Mouse (Mus musculus): ENCODE data around the gene Gm26741. TPM values are rescaled to one million over a fixed set of nuclear protein-coding genes. Genes with fewer than 3 reads are reported as not detected.
"Not testable (repeated sequence)": the region's sequence is repeated elsewhere in the genome, so short reads cannot be mapped to it uniquely, and the experiment has no call there.

The Gm26741 gene
- polyA plus RNA-seq (2012; rRNA removed) = not detected in 2 replicates

DNA sequence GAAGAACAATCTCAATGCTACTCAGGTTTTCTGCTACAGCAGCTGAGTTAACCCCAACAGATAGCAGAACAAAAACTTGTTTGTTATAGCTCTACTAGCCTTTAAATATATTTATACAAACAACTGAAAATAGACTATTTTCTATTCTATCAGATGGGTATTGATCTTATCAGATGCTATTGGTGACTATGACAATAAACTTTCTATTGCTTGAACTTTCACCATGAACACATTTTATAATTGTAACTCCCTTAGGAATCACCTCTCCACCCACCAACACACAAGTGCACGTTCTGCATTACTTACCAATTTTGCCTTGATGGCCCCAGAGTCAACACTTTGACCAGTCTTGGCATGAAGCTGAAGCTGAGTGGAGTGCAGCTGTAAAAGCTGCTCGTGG, at the start of gene Gm26741:
Gm26741 (plus strand) TSS at position 301 of the 400 bp plus-strand sequence.
- WGBS = 70% methylated on average over 2 of the region's 2 CpGs
- no peak within 1 kb of the TSS for H3K4me3 ChIP-seq (ENCODE audit: low read depth, low read length)
- H3K4me1 ChIP-seq (ENCODE audit: control insufficient read depth, insufficient read depth, insufficient read length, low read length) = no peaks in the 10 kb centered on the region
- H3K36me3 ChIP-seq (ENCODE audit: control insufficient read depth, insufficient read depth, low read length) = peaks cover 7% of the 10 kb centered on the region; the same call in 1 of the 2 replicates
- no peak within 1 kb of the TSS for H3K27ac ChIP-seq (ENCODE audit: insufficient read depth, low read depth, low read length)
- no peaks in the 10 kb centered on the region for H3K27me3 ChIP-seq (ENCODE audit: control insufficient read depth, insufficient read depth, low read length)
- TF ChIP-seq POLR2A (IDR thresholded peaks at IDR 0.05; ENCODE audit: low read depth, low read length) = no peak
- no peak for TF ChIP-seq CTCF (IDR thresholded peaks at IDR 0.05; ENCODE audit: extremely low read depth, insufficient read length, insufficient replicate concordance, low read depth, low read length)

DNA sequence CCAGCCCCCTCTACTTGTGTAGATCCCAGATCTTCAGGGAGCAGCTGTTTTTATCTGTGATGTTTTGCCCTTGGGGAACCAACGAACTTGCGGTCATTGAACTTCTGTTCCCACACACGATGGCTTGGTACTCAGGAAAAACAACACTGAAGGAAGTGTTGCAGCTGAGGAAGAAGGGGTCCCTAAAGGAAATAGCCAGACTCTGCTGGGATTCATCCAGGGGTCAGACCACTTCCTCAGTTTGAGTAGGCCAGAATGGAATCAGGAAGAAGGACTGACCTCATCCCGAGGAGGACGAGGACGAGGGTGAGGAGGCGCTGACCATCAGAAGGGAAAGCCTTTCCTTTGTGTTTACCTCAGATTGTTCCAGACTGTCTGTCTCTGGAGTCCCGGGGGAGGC, 49.4 kb upstream of the Gm26741 start:
- H3K27me3 ChIP-seq (ENCODE audit: control insufficient read depth, insufficient read depth, low read length) = no peaks in the 10 kb centered on the region
- WGBS = 79% methylated on average over 8 of the region's 8 CpGs
- peaks cover 35% of the 10 kb centered on the region for H3K36me3 ChIP-seq (ENCODE audit: control insufficient read depth, insufficient read depth, low read length)
- H3K4me1 ChIP-seq (ENCODE audit: control insufficient read depth, insufficient read depth, insufficient read length, low read length) = no peaks in the 10 kb centered on the region
- no peak overlapping the region for H3K4me3 ChIP-seq (ENCODE audit: low read depth, low read length)
- TF ChIP-seq POLR2A (IDR thresholded peaks at IDR 0.05; ENCODE audit: low read depth, low read length) = no peak
- no peak for TF ChIP-seq CTCF (IDR thresholded peaks at IDR 0.05; ENCODE audit: extremely low read depth, insufficient read length, insufficient replicate concordance, low read depth, low read length)
- H3K27ac ChIP-seq (ENCODE audit: insufficient read depth, low read depth, low read length) = no peak overlapping the region

DNA sequence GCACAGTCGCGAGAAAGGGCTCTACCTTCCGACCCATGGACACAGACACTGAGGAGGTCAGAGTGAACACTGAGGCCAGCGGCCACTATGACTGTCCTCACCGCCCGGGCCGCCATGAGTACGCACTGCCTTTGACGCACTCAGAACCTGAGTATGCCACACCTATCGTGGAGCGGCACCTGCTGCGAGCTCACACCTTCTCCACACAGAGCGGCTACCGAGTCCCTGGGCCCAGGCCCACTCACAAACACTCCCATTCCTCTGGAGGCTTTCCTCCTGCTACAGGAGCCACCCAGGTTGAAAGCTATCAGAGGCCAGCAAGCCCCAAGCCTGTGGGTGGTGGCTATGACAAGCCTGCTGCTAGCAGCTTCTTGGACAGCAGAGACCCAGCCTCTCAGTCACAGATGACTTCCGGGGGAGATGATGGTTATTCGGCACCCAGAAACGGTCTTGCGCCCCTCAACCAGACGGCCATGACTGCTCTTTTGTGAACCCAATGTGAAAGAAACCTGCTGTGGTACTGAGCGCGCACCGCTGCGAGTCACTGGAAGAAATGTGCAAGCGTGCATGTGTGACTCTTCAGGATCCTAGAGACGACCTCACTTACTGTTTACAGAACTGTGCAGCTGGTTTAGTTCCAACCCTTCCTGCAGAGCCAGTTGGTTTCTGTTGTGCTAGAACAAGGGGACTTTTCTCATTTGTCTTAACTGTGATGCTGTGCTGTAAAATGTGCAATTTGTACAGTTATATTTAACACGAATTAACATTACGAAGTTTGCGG, 38.9 kb upstream of the Gm26741 start:
- no peak overlapping the region for H3K4me3 ChIP-seq (ENCODE audit: low read depth, low read length)
- 90% methylated on average over 28 of the region's 28 CpGs for whole genome bisulfite sequencing
- no peak for TF ChIP-seq CTCF (IDR thresholded peaks at IDR 0.05; ENCODE audit: extremely low read depth, insufficient read length, insufficient replicate concordance, low read depth, low read length)
- no peak for TF ChIP-seq POLR2A (IDR thresholded peaks at IDR 0.05; ENCODE audit: low read depth, low read length)
- H3K4me1 ChIP-seq (ENCODE audit: control insufficient read depth, insufficient read depth, insufficient read length, low read length) = no peaks in the 10 kb centered on the region
- H3K27me3 ChIP-seq (ENCODE audit: control insufficient read depth, insufficient read depth, low read length) = no peaks in the 10 kb centered on the region
- no peak overlapping the region for H3K27ac ChIP-seq (ENCODE audit: insufficient read depth, low read depth, low read length)
- H3K36me3 ChIP-seq (ENCODE audit: control insufficient read depth, insufficient read depth, low read length) = peaks cover 54% of the 10 kb centered on the region

- Histone ChIP-seq H3K4me1 (ENCODE audit: control insufficient read depth, insufficient read depth, insufficient read length, low read length) (no peaks in the 10 kb centered on the region), H3K27ac (ENCODE audit: insufficient read depth, low read depth, low read length) (no peak overlapping the region), H3K4me3 (ENCODE audit: low read depth, low read length) (no peak overlapping the region), H3K27me3 (ENCODE audit: control insufficient read depth, insufficient read depth, low read length) (no peaks in the 10 kb centered on the region), H3K36me3 (ENCODE audit: control insufficient read depth, insufficient read depth, low read length) (peaks cover 37% of the 10 kb centered on the region)
- TF ChIP-seq CTCF (IDR thresholded peaks at IDR 0.05; ENCODE audit: extremely low read depth, insufficient read length, insufficient replicate concordance, low read depth, low read length) (no peak), POLR2A (IDR thresholded peaks at IDR 0.05; ENCODE audit: low read depth, low read length) (no peak)
- 87% methylated on average over 3 of the region's 3 CpGs for WGBS
These were observed 36.6 kb upstream of the Gm26741 start for GRCm38 (mm10) chr10:52321918-52322317.

GRCm38 (mm10) chr10:52331007-52331406, 27.6 kb upstream of the Gm26741 start:
- Histone ChIP-seq H3K27me3 (ENCODE audit: control insufficient read depth, insufficient read depth, low read length) (no peaks in the 10 kb centered on the region), H3K36me3 (ENCODE audit: control insufficient read depth, insufficient read depth, low read length) (peaks cover 3% of the 10 kb centered on the region; the same call in 1 of the 2 replicates), H3K4me3 (ENCODE audit: low read depth, low read length) (no peak overlapping the region), H3K4me1 (ENCODE audit: control insufficient read depth, insufficient read depth, insufficient read length, low read length) (peaks cover 3% of the 10 kb centered on the region; the same call in 1 of the 2 replicates), H3K27ac (ENCODE audit: insufficient read depth, low read depth, low read length) (no peak overlapping the region)
- TF ChIP-seq POLR2A (IDR thresholded peaks at IDR 0.05; ENCODE audit: low read depth, low read length) (no peak), CTCF (IDR thresholded peaks at IDR 0.05; ENCODE audit: extremely low read depth, insufficient read length, insufficient replicate concordance, low read depth, low read length) (no peak)
- WGBS = 3% methylated on average over 1 of the region's 1 CpGs

GRCm38 (mm10) chr10:52343324-52343723, 15.2 kb upstream of the Gm26741 start:
- peaks cover 33% of the 10 kb centered on the region for H3K36me3 ChIP-seq (ENCODE audit: control insufficient read depth, insufficient read depth, low read length)
- 97% methylated on average over 4 of the region's 4 CpGs for WGBS
- not testable (repeated sequence) for H3K4me1 ChIP-seq (ENCODE audit: control insufficient read depth, insufficient read depth, insufficient read length, low read length); H3K27ac ChIP-seq (ENCODE audit: insufficient read depth, low read depth, low read length); H3K27me3 ChIP-seq (ENCODE audit: control insufficient read depth, insufficient read depth, low read length); H3K4me3 ChIP-seq (ENCODE audit: low read depth, low read length)

DNA sequence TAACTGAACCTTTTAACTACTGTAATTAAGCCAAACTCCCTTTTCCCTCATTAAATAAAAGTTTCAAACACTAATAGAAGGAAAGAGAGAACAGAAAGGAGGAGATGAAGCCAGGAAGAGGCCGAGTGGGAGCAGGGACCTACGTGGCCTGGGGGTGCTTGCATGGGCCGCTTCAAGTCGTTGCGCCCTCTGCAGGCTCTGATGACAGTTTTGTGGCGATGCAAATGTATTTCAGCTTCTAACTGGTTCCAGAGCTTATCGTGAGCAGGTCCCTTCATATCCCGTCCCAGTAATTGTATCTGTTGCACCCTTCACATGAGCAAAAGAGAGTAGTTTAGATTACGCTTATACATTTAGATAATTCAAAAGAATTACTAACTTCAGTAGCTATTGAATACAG, 5.4 kb upstream of the Gm26741 start:
- TF ChIP-seq CTCF (IDR thresholded peaks at IDR 0.05; ENCODE audit: extremely low read depth, insufficient read length, insufficient replicate concordance, low read depth, low read length) = no peak
- no peak for TF ChIP-seq POLR2A (IDR thresholded peaks at IDR 0.05; ENCODE audit: low read depth, low read length)
- no peaks in the 10 kb centered on the region for H3K27me3 ChIP-seq (ENCODE audit: control insufficient read depth, insufficient read depth, low read length)
- H3K4me3 ChIP-seq (ENCODE audit: low read depth, low read length) = no peak overlapping the region
- no peaks in the 10 kb centered on the region for H3K4me1 ChIP-seq (ENCODE audit: control insufficient read depth, insufficient read depth, insufficient read length, low read length)
- WGBS = 93% methylated on average over 9 of the region's 9 CpGs
- no peak overlapping the region for H3K27ac ChIP-seq (ENCODE audit: insufficient read depth, low read depth, low read length)
- peaks cover 29% of the 10 kb centered on the region for H3K36me3 ChIP-seq (ENCODE audit: control insufficient read depth, insufficient read depth, low read length)

Data from small intestine, adult 2 months (tissue).